Mouse (Mus musculus) E14TG2a.4 (cell line): ENCODE results near the gene Barx1.

Experiments used
- CTCF ChIP-seq: conservative IDR thresholded peaks from 2 replicates; pipeline ENCODE4 v1.5.1; 2014; ENCODE audit warnings: low read length
- POU5F1 ChIP-seq: IDR thresholded peaks from 2 replicates; pipeline ENCODE4 v1.6.1; 2014; ENCODE audit warnings: low read length, borderline replicate concordance

DNA sequence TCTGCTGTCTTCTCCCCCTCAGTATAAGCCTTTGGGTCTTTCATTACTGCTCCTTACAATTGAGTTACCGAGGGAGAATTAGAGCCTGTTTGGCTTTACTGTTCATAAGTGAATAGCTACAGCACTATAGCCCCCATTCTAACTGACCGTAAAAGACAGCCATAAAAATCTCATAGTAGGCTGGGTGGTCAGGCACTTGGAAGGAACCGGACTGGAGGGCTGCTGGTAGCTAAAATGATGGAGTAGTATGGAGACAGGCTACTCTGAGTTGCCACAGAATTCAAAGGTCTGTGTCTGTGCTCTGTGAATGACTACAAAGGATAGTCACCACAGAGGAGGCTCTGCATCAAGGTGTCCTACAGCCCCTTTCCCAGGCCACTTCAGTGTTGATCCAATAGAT is 18.8 kb upstream of the Barx1 start:
- TF ChIP-seq CTCF, result no peak
- no peak for TF ChIP-seq POU5F1
